Mouse (Mus musculus): Measurements from ENCODE around the gene Tedc2.

DNA sequence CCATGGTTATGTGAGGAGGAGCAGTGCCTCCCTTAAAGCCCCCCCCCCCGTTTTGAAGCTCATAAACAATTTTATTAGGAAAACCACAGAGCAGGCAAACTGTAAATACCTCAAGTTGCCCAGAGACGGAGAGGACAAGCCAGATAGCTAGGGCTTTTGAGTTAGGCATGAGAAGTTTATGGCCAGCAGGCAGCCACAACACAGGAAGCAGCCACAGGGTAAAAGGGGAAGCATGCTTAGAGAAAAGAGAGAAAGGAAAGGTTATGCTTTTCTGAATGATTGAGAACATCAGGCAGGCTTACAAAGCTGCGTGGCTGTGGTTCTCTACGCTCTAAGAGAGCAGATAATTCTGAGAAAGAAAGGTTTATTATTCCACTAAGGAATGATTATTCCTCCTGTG, 39.9 kb upstream of the Tedc2 start:
- TF ChIP-seq CTCF (IDR thresholded peaks at IDR 0.05; ENCODE audit: low read depth): no peak
- no peak for TF ChIP-seq EP300 (optimal IDR thresholded peaks at IDR 0.05)

Data from stomach, postnatal 0 days (tissue).